Mouse (Mus musculus) urinary bladder, postnatal 4 days (tissue): Measurements from ENCODE around the gene Pitpnc1.

Source experiments
- DNase-seq, 2 experiments: peaks; one replicate each; pipeline ENCODE4 v3.0.0; 2021 to 2022; ENCODE audit warnings: low spot score in 2 of 2

Gene Pitpnc1

GRCm38 (mm10) chr11:107443121-107444095 is 27.1 kb downstream of the Pitpnc1 start:
- DNase-seq, result no peak

- DNase-seq, result no peak
These were observed 29.4 kb downstream of the Pitpnc1 start for GRCm38 (mm10) chr11:107441050-107441449.

- no peak for DNase-seq
These were observed 32.4 kb downstream of the Pitpnc1 start for GRCm38 (mm10) chr11:107438140-107438539.

- no peak for DNase-seq
These were observed 32.8 kb downstream of the Pitpnc1 start for GRCm38 (mm10) chr11:107437723-107438122.

- DNase-seq, result no peak
These were observed 34.6 kb downstream of the Pitpnc1 start for GRCm38 (mm10) chr11:107435776-107436449.

- no peak for DNase-seq
These were observed 39.1 kb downstream of the Pitpnc1 start for GRCm38 (mm10) chr11:107431197-107431965.

GRCm38 (mm10) chr11:107428011-107428410 is 42.5 kb downstream of the Pitpnc1 start:
- DNase-seq, result no peak

- DNase-seq, result no peak
These were observed 46.3 kb downstream of the Pitpnc1 start for GRCm38 (mm10) chr11:107424176-107424575.

GRCm38 (mm10) chr11:107422356-107422754 is 48.1 kb downstream of the Pitpnc1 start:
- DNase-seq, result no peak

GRCm38 (mm10) chr11:107421751-107422355 is 48.6 kb downstream of the Pitpnc1 start:
- no peak for DNase-seq

- DNase-seq, result no peak
These were observed 50.6 kb downstream of the Pitpnc1 start for GRCm38 (mm10) chr11:107419925-107420324.

- DNase-seq, result peak in 1 of 2 experiments; percentile 40
These were observed 53.4 kb downstream of the Pitpnc1 start for GRCm38 (mm10) chr11:107417041-107417583.

- no peak for DNase-seq
These were observed 54.0 kb downstream of the Pitpnc1 start for GRCm38 (mm10) chr11:107416561-107416926.

- no peak for DNase-seq
These were observed 54.5 kb downstream of the Pitpnc1 start for GRCm38 (mm10) chr11:107415901-107416560.

GRCm38 (mm10) chr11:107414996-107415747 is 55.3 kb downstream of the Pitpnc1 start:
- DNase-seq, result no peak

GRCm38 (mm10) chr11:107413251-107413655 is 57.2 kb downstream of the Pitpnc1 start:
- no peak for DNase-seq

- DNase-seq, result no peak
These were observed 58.4 kb downstream of the Pitpnc1 start for GRCm38 (mm10) chr11:107412128-107412527.

GRCm38 (mm10) chr11:107411576-107411975 is 58.9 kb downstream of the Pitpnc1 start:
- DNase-seq, result no peak

- DNase-seq, result no peak
These were observed 59.7 kb downstream of the Pitpnc1 start for GRCm38 (mm10) chr11:107410804-107411203.
